Mouse (Mus musculus): ENCODE measurements around the gene Trp53. TPM values are rescaled to one million over a fixed set of nuclear protein-coding genes. Genes with fewer than 3 reads are reported as not detected.
A peak's percentile ranks its signal among the peaks of the same experiment; 100 is the strongest.
"Not testable (repeated sequence)": the region's sequence is repeated elsewhere in the genome, so short reads cannot be mapped to it uniquely, and the experiment has no call there.

The Trp53 gene
- 119 and 129 TPM in 2 replicates for polyA plus RNA-seq (2015; fragmentation: Nextera tagmentation; extraction: Ambion mirVana)

GRCm38 (mm10) chr11:69580091-69580514 lies at the start of gene Trp53, which contains the start of gene Wrap53:
Gene Trp53, plus strand, starts transcription at chr11:69580359.
Gene Wrap53, minus strand, starts transcription at chr11:69580255.
- peak; percentile 59 for ATAC-seq
- no peaks in the 10 kb centered on the region for H3K9me3 ChIP-seq (replicated peaks)

GRCm38 (mm10) chr11:69530755-69531154 lies 49.4 kb upstream of the Trp53 start:
- H3K27ac ChIP-seq, ATAC-seq: not testable (repeated sequence)
- WGBS: 87% methylated on average over 6 of the region's 6 CpGs

More at GRCm38 (mm10) chr11:69580091-69580514, at the start of gene Trp53, which contains the start of gene Wrap53:
- peak within 1 kb of the TSS; percentile 97 for H3K27ac ChIP-seq
- peak within 1 kb of the TSS; percentile 67 for H3K4me3 ChIP-seq
- WGBS: 0% methylated on average over 13 of the region's 13 CpGs
- peaks cover 51% of the 10 kb centered on the region for H3K4me1 ChIP-seq
- peaks cover 16% of the 10 kb centered on the region for H3K36me3 ChIP-seq (ENCODE audit: poor library complexity, severe bottlenecking)
- peak within 1 kb of the TSS; percentile 89 for H3K9ac ChIP-seq
- H3K4me2 ChIP-seq: peak within 1 kb of the TSS; percentile 91
- no peaks in the 10 kb centered on the region for H3K27me3 ChIP-seq

GRCm38 (mm10) chr11:69532480-69533150 lies 47.5 kb upstream of the Trp53 start:
- Histone ChIP-seq H3K4me1 (peaks cover 6% of the 10 kb centered on the region), H3K27ac (no peak overlapping the region), H3K27me3 (no peaks in the 10 kb centered on the region), H3K9ac (no peak overlapping the region), H3K4me3 (no peak overlapping the region), H3K4me2 (no peak overlapping the region), H3K9me3 (replicated peaks) (no peaks in the 10 kb centered on the region), H3K36me3 (ENCODE audit: poor library complexity, severe bottlenecking) (no peaks in the 10 kb centered on the region)
- ATAC-seq: no peak
- 87% methylated on average over 7 of the region's 7 CpGs for WGBS

More at GRCm38 (mm10) chr11:69530755-69531154, 49.4 kb upstream of the Trp53 start:
- H3K4me3 ChIP-seq; H3K9ac ChIP-seq; H3K27me3 ChIP-seq; H3K36me3 ChIP-seq (ENCODE audit: poor library complexity, severe bottlenecking); H3K9me3 ChIP-seq (replicated peaks); H3K4me2 ChIP-seq: not testable (repeated sequence)
- H3K4me1 ChIP-seq: peaks cover 22% of the 10 kb centered on the region

GRCm38 (mm10) chr11:69534990-69535389 lies 45.2 kb upstream of the Trp53 start:
- H3K27ac ChIP-seq: no peak overlapping the region
- no peak overlapping the region for H3K9ac ChIP-seq
- no peaks in the 10 kb centered on the region for H3K36me3 ChIP-seq (ENCODE audit: poor library complexity, severe bottlenecking)
- WGBS: 80% methylated on average over 1 of the region's 1 CpGs
- no peaks in the 10 kb centered on the region for H3K27me3 ChIP-seq
- no peaks in the 10 kb centered on the region for H3K4me1 ChIP-seq
- no peaks in the 10 kb centered on the region for H3K9me3 ChIP-seq (replicated peaks)
- H3K4me3 ChIP-seq: no peak overlapping the region
- no peak for ATAC-seq
- no peak overlapping the region for H3K4me2 ChIP-seq

GRCm38 (mm10) chr11:69540700-69541099 lies 39.5 kb upstream of the Trp53 start:
- no peaks in the 10 kb centered on the region for H3K36me3 ChIP-seq (ENCODE audit: poor library complexity, severe bottlenecking)
- no peak overlapping the region for H3K4me3 ChIP-seq
- no peak overlapping the region for H3K9ac ChIP-seq
- ATAC-seq: no peak
- WGBS: 96% methylated on average over 2 of the region's 2 CpGs
- no peak overlapping the region for H3K27ac ChIP-seq
- H3K4me1 ChIP-seq: peaks cover 27% of the 10 kb centered on the region
- no peak overlapping the region for H3K4me2 ChIP-seq
- no peaks in the 10 kb centered on the region for H3K9me3 ChIP-seq (replicated peaks)
- H3K27me3 ChIP-seq: no peaks in the 10 kb centered on the region

GRCm38 (mm10) chr11:69541741-69542140 lies 38.4 kb upstream of the Trp53 start:
- peaks cover 38% of the 10 kb centered on the region for H3K4me1 ChIP-seq
- 80% methylated on average over 3 of the region's 3 CpGs for WGBS
- H3K27ac ChIP-seq; H3K4me3 ChIP-seq; H3K36me3 ChIP-seq (ENCODE audit: poor library complexity, severe bottlenecking); H3K4me2 ChIP-seq; H3K9ac ChIP-seq; H3K27me3 ChIP-seq; ATAC-seq; H3K9me3 ChIP-seq (replicated peaks): not testable (repeated sequence)

- Histone ChIP-seq H3K4me3 (no peak overlapping the region), H3K27me3 (no peaks in the 10 kb centered on the region), H3K4me2 (peak overlapping the region; percentile 1; the same call in 1 of the 2 replicates), H3K27ac (peak overlapping the region; percentile 83), H3K9me3 (replicated peaks) (no peaks in the 10 kb centered on the region), H3K36me3 (ENCODE audit: poor library complexity, severe bottlenecking) (no peaks in the 10 kb centered on the region), H3K9ac (no peak overlapping the region), H3K4me1 (peaks cover 56% of the 10 kb centered on the region)
- ATAC-seq: no peak
- 5% methylated on average over 3 of the region's 3 CpGs for WGBS
These were observed 36.6 kb upstream of the Trp53 start for GRCm38 (mm10) chr11:69543598-69543997.

- peak overlapping the region; percentile 87 for H3K4me2 ChIP-seq
- H3K27ac ChIP-seq: peak overlapping the region; percentile 91
- no peaks in the 10 kb centered on the region for H3K9me3 ChIP-seq (replicated peaks)
- WGBS: 14% methylated on average over 7 of the region's 7 CpGs
- peaks cover 71% of the 10 kb centered on the region for H3K4me1 ChIP-seq
- H3K36me3 ChIP-seq (ENCODE audit: poor library complexity, severe bottlenecking): no peaks in the 10 kb centered on the region
- no peaks in the 10 kb centered on the region for H3K27me3 ChIP-seq
- ATAC-seq: no peak
- H3K4me3 ChIP-seq: peak overlapping the region; percentile 47
- H3K9ac ChIP-seq: peak overlapping the region; percentile 73
These were observed 34.2 kb upstream of the Trp53 start for GRCm38 (mm10) chr11:69545957-69546356.

- under 1% methylated on average over 44 of the region's 44 CpGs for WGBS
- Histone ChIP-seq H3K4me3 (peak overlapping the region; percentile 47), H3K4me2 (peak overlapping the region; percentile 87), H3K9me3 (replicated peaks) (no peaks in the 10 kb centered on the region), H3K4me1 (peaks cover 71% of the 10 kb centered on the region), H3K9ac (peak overlapping the region; percentile 73), H3K27me3 (no peaks in the 10 kb centered on the region), H3K27ac (peak overlapping the region; percentile 91), H3K36me3 (ENCODE audit: poor library complexity, severe bottlenecking) (no peaks in the 10 kb centered on the region)
- peak; percentile 71 for ATAC-seq
These were observed 33.6 kb upstream of the Trp53 start for GRCm38 (mm10) chr11:69546423-69547053.

- Histone ChIP-seq H3K4me1 (peaks cover 73% of the 10 kb centered on the region), H3K9ac (peak overlapping the region; percentile 73), H3K27ac (peak overlapping the region; percentile 91), H3K9me3 (replicated peaks) (no peaks in the 10 kb centered on the region), H3K4me2 (peak overlapping the region; percentile 87), H3K4me3 (peak overlapping the region; percentile 47), H3K27me3 (no peaks in the 10 kb centered on the region), H3K36me3 (ENCODE audit: poor library complexity, severe bottlenecking) (no peaks in the 10 kb centered on the region)
- WGBS: 2% methylated on average over 15 of the region's 15 CpGs
- ATAC-seq: peak; percentile 34
These were observed 33.1 kb upstream of the Trp53 start for GRCm38 (mm10) chr11:69547071-69547470.

- peak within 1 kb of the TSS; percentile 87; the same call in 1 of the 2 replicates for H3K4me2 ChIP-seq
- peaks cover 79% of the 10 kb centered on the region for H3K4me1 ChIP-seq
- peak within 1 kb of the TSS; percentile 91 for H3K27ac ChIP-seq
- 54% methylated on average over 12 of the region's 12 CpGs for WGBS
- ATAC-seq: no peak
- no peaks in the 10 kb centered on the region for H3K27me3 ChIP-seq
- no peak within 1 kb of the TSS for H3K4me3 ChIP-seq
- H3K9me3 ChIP-seq (replicated peaks): no peaks in the 10 kb centered on the region
- H3K36me3 ChIP-seq (ENCODE audit: poor library complexity, severe bottlenecking): 0 out of 2 replicates have a peak, but pooled peaks cover 2% of the 10 kb centered on the region
- peak within 1 kb of the TSS; percentile 17; the same call in 1 of the 2 replicates for H3K9ac ChIP-seq
These were observed 31.0 kb upstream of the Trp53 start, which contains the start of gene Dnah2 for GRCm38 (mm10) chr11:69549060-69549656. Gene Dnah2, minus strand, starts transcription at chr11:69549110.

- peaks cover 19% of the 10 kb centered on the region for H3K36me3 ChIP-seq (ENCODE audit: poor library complexity, severe bottlenecking)
- H3K9ac ChIP-seq: no peak overlapping the region
- no peak overlapping the region for H3K4me3 ChIP-seq
- no peaks in the 10 kb centered on the region for H3K27me3 ChIP-seq
- no peaks in the 10 kb centered on the region for H3K9me3 ChIP-seq (replicated peaks)
- peaks cover 82% of the 10 kb centered on the region for H3K4me1 ChIP-seq
- peak overlapping the region; percentile 40; the same call in 1 of the 2 replicates for H3K27ac ChIP-seq
- WGBS: 51% methylated on average over 4 of the region's 4 CpGs
- H3K4me2 ChIP-seq: no peak overlapping the region
- no peak for ATAC-seq
These were observed 28.8 kb upstream of the Trp53 start for GRCm38 (mm10) chr11:69551310-69551709.
